In the genomic region with DNA sequence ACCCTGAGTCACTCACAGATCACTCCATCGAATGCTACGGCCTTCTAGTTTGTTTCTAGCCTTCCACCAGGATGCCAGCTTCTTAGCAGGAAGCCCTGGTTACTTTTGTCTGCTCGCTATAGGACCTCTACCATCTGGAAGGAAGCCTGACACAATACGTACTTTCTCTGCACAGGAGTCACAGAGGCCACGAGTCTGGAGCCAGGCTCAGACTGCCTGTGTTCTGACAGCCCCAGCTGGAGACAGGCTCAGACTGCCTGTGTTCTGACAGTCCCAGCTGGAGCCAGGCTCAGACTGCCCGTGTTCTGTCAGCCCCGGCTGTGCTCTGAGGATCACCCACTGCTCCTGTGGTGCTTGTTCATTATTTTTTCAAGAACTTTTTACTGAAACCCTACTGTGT, we compare ENCODE assay signal across 12 mouse cellular contexts. TPM values are rescaled to one million over a fixed set of nuclear protein-coding genes. Genes with fewer than 3 reads are reported as not detected.
DNase-seq lines count a peak whose midpoint lies in the region; ATAC-seq and TF ChIP-seq lines count a peak whose summit lies in the region.
"Had no signal": no experiment of that assay in that cellular context is flagged by ENCODE, and none has a peak within 500 bp of the region (broad histone marks: within the 10 kb centered on the region; RNA-seq: fewer than 3 reads in every experiment).

No protein-coding gene starts in this region.

- H3K36me3 ChIP-seq in heart, postnatal 0 days (replicated peaks; ENCODE audit: control insufficient read depth, insufficient read depth, low read length): no peaks in the 10 kb centered on the region
- H3K36me3 ChIP-seq in heart, embryonic 12.5 days: no peaks in the 10 kb centered on the region
- H3K36me3 ChIP-seq in hindbrain, embryonic 12.5 days: no peaks in the 10 kb centered on the region
- no peaks in the 10 kb centered on the region for H3K36me3 ChIP-seq in stomach, embryonic 15.5 days

- H3K9me3 ChIP-seq in heart, postnatal 0 days (replicated peaks; ENCODE audit: control insufficient read depth, low read length): no peaks in the 10 kb centered on the region
- no peaks in the 10 kb centered on the region for H3K9me3 ChIP-seq in heart, embryonic 12.5 days (replicated peaks)
- no peaks in the 10 kb centered on the region for H3K9me3 ChIP-seq in hindbrain, embryonic 12.5 days (replicated peaks)
- no peaks in the 10 kb centered on the region for H3K9me3 ChIP-seq in stomach, embryonic 15.5 days

- peak; percentile 45 for ATAC-seq in heart, postnatal 0 days (ENCODE audit: insufficient read depth, low read depth)
- no peak for ATAC-seq in heart, embryonic 12.5 days (ENCODE audit: insufficient number of reproducible peaks, low FRiP score)
- no peak for ATAC-seq in hindbrain, embryonic 12.5 days (ENCODE audit: low FRiP score)
- ATAC-seq in stomach, embryonic 15.5 days (ENCODE audit: insufficient read depth, low FRiP score, low read depth): peak; percentile 53

- no peaks in the 10 kb centered on the region for H3K27me3 ChIP-seq in heart, postnatal 0 days (ENCODE audit: control insufficient read depth, insufficient read depth, low read length)
- H3K27me3 ChIP-seq in heart, embryonic 12.5 days (replicated peaks): 0 out of 2 replicates have a peak, but pooled peaks cover 3% of the 10 kb centered on the region
- H3K27me3 ChIP-seq in hindbrain, embryonic 12.5 days: no peaks in the 10 kb centered on the region
- no peaks in the 10 kb centered on the region for H3K27me3 ChIP-seq in stomach, embryonic 15.5 days (replicated peaks)

- no peak for TF ChIP-seq CTCF in heart, postnatal 0 days (IDR thresholded peaks at IDR 0.05; ENCODE audit: low read depth)
- TF ChIP-seq CTCF in layer of hippocampus, adult 2 months (conservative IDR thresholded peaks at IDR 0.05): no peak

- H3K4me3 ChIP-seq in heart, postnatal 0 days (ENCODE audit: low read depth, low read length): no peak overlapping the region
- no peak overlapping the region for H3K4me3 ChIP-seq in heart, embryonic 12.5 days
- H3K4me3 ChIP-seq in hindbrain, embryonic 12.5 days: no peak overlapping the region
- no peak overlapping the region for H3K4me3 ChIP-seq in stomach, embryonic 15.5 days (replicated peaks)
- H3K4me3 ChIP-seq in layer of hippocampus, adult 2 months: no peak overlapping the region
- H3K4me3 ChIP-seq: erythroblast, embryonic 14.5 days had no signal

- no peak for TF ChIP-seq EP300 in heart, postnatal 0 days (IDR thresholded peaks at IDR 0.05; ENCODE audit: low read depth)

- H3K27ac ChIP-seq in heart, postnatal 0 days (ENCODE audit: low read depth): no peak overlapping the region
- no peak overlapping the region for H3K27ac ChIP-seq in heart, embryonic 12.5 days (ENCODE audit: poor library complexity, severe bottlenecking)
- H3K27ac ChIP-seq in hindbrain, embryonic 12.5 days: 0 out of 2 replicates have a peak overlapping the region, but pooled peaks have one; percentile 12
- H3K27ac ChIP-seq in stomach, embryonic 15.5 days: no peak overlapping the region
- no peak overlapping the region for H3K27ac ChIP-seq in layer of hippocampus, adult 2 months

- WGBS in heart, postnatal 0 days: 35% methylated on average over 7 of the region's 7 CpGs
- WGBS in heart, embryonic 12.5 days: 41% methylated on average over 7 of the region's 7 CpGs
- 18% methylated on average over 7 of the region's 7 CpGs for WGBS in hindbrain, embryonic 12.5 days
- 42% methylated on average over 7 of the region's 7 CpGs for WGBS in stomach, embryonic 15.5 days

- H3K4me2 ChIP-seq in heart, postnatal 0 days (ENCODE audit: low read depth, low read length): no peak overlapping the region
- no peak overlapping the region for H3K4me2 ChIP-seq in heart, embryonic 12.5 days
- H3K4me2 ChIP-seq in hindbrain, embryonic 12.5 days (replicated peaks): no peak overlapping the region
- no peak overlapping the region for H3K4me2 ChIP-seq in stomach, embryonic 15.5 days
- H3K4me2 ChIP-seq: liver, embryonic 11.5 days had no signal

- no peak for DNase-seq in heart, postnatal 0 days (ENCODE audit: low spot score)
- DNase-seq in lung, postnatal 10 days: peak; percentile 51
- no peak for DNase-seq in lung, postnatal 14 days
- no peak for DNase-seq in layer of hippocampus, adult 2 months (ENCODE audit: low spot score in 2 of 2)
- no peak for DNase-seq in urinary bladder, adult 2 months (ENCODE audit: low spot score)
- DNase-seq: cerebellum, adult 11-12 months; layer of hippocampus, postnatal 36 days had no signal

- peaks cover 7% of the 10 kb centered on the region for H3K4me1 ChIP-seq in heart, postnatal 0 days (ENCODE audit: control insufficient read depth, insufficient read depth)
- peaks cover 6% of the 10 kb centered on the region for H3K4me1 ChIP-seq in heart, embryonic 12.5 days (replicated peaks)
- peaks cover 22% of the 10 kb centered on the region for H3K4me1 ChIP-seq in hindbrain, embryonic 12.5 days
- peaks cover 9% of the 10 kb centered on the region for H3K4me1 ChIP-seq in stomach, embryonic 15.5 days

- no peak overlapping the region for H3K9ac ChIP-seq in heart, postnatal 0 days (replicated peaks; ENCODE audit: low read depth, low read length)
- no peak overlapping the region for H3K9ac ChIP-seq in heart, embryonic 12.5 days
- H3K9ac ChIP-seq in hindbrain, embryonic 12.5 days: no peak overlapping the region
- no peak overlapping the region for H3K9ac ChIP-seq in stomach, embryonic 15.5 days

RNA-seq across cellular contexts. Expression of a gene that starts 10.8 kb away (rescaled TPM):
- total RNA-seq in heart, postnatal 0 days (2014; rRNA removed; ENCODE audit: low replicate concordance): 38.6 and 60.2 TPM in 2 replicates
- 14.7 and 15.7 TPM in 2 replicates for polyA plus RNA-seq in heart, postnatal 0 days (2015; fragmentation: Nextera tagmentation; extraction: Ambion mirVana)
- 11.9 and 12.8 TPM in 2 replicates for polyA plus RNA-seq in heart, embryonic 12.5 days (2016; fragmentation: Nextera tagmentation; extraction: Ambion mirVana)
- 25.3 and 27.5 TPM in 2 replicates for polyA plus RNA-seq in hindbrain, embryonic 12.5 days (2016; fragmentation: Nextera tagmentation; extraction: Ambion mirVana)
- 18.0 and 19.0 TPM in 2 replicates for polyA plus RNA-seq in stomach, embryonic 15.5 days (2015; fragmentation: Nextera tagmentation; extraction: Ambion mirVana)
- total RNA-seq in layer of hippocampus, adult 2 months (2021): 10 to 100 TPM; 40.9 to 44.5 TPM
- 65.6 and 67.5 TPM in 2 replicates for polyA plus RNA-seq in urinary bladder, adult 2 months (2012; rRNA removed)

RNA-seq across cellular contexts. Expression of a gene that starts 42.6 kb away (rescaled TPM):
- not detected in 2 replicates for total RNA-seq in heart, postnatal 0 days (2014; rRNA removed; ENCODE audit: low replicate concordance)
- 0.15 and 0.18 TPM in 2 replicates for polyA plus RNA-seq in heart, postnatal 0 days (2015; fragmentation: Nextera tagmentation; extraction: Ambion mirVana)
- not detected in 2 replicates for polyA plus RNA-seq in heart, embryonic 12.5 days (2016; fragmentation: Nextera tagmentation; extraction: Ambion mirVana)
- 0.22 and 0.57 TPM in 2 replicates for polyA plus RNA-seq in hindbrain, embryonic 12.5 days (2016; fragmentation: Nextera tagmentation; extraction: Ambion mirVana)
- polyA plus RNA-seq in stomach, embryonic 15.5 days (2015; fragmentation: Nextera tagmentation; extraction: Ambion mirVana): not detected in 2 replicates
- total RNA-seq in layer of hippocampus, adult 2 months (2021): under 1 TPM in 1 of 2 experiments, not detected in 1; 0.15 TPM
- 0.29 and 0.50 TPM in 2 replicates for polyA plus RNA-seq in urinary bladder, adult 2 months (2012; rRNA removed)
- total RNA-seq: layer of hippocampus, postnatal 36 days had no signal
- polyA plus RNA-seq: erythroblast, embryonic 14.5 days; liver, embryonic 11.5 days had no signal

Comparison
In these comparisons a context has a peak if more than half of its experiments do, and no peak if none do; other contexts are left out.
1. ATAC-seq: peak in heart, postnatal 0 days (single experiment) and stomach, embryonic 15.5 days (single experiment); none in heart, embryonic 12.5 days (single experiment) and hindbrain, embryonic 12.5 days (single experiment).